Mouse (Mus musculus): ENCODE data around the gene Kdm4b.

Gene Kdm4b

GRCm38 (mm10) chr17:56325450-56326152 lies at the start of gene Kdm4b:
TSS of gene Kdm4b (plus strand) at chr17:56326062.
- DNase-seq (ENCODE audit: low read depth, low spot score), result peak; percentile 97

- peak; percentile 81 for DNase-seq (ENCODE audit: low read depth, low spot score)
Measured at GRCm38 (mm10) chr17:56276643-56277566, 49.0 kb upstream of the Kdm4b start, which contains the start of gene Ticam1. TSS of gene Ticam1 (minus strand) at chr17:56276786.

DNA sequence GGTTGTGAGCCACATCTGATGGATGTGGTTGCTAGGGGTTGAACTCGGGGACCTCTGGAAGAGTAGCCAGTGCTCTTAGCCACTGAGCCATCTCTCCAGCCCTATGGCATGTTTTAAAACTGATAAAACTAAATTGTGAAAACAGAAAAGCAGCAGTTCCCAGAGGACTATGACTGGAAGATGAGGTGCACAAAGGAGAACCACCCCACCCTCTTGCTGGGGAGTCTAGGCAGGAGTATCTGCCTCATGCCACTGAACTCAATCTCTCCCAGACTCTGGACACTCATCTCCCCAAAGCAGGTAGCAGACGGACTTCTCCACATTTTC lies 48.3 kb upstream of the Kdm4b start:
- DNase-seq (ENCODE audit: low read depth, low spot score), result no peak

DNA sequence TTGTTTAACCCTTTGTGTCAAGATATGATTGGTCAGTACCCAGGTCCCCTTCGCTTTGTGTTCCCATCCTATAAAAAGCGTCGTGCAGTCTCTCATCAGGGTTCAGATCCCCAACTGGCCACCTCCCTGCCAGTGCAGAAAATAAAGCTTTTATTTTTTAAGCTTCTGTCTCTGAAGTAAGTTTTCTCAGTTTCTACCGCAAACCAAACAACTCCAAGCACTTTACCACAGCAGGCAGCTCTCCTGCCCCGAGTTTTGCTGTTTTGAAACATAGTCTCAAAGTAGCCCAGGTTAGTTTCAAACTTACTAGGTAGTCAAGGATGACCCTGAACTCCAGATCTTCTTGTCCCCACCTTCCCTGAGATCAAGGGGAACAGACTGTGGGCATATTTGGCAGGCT lies 47.5 kb upstream of the Kdm4b start:
- DNase-seq (ENCODE audit: low read depth, low spot score), result no peak

- no peak for DNase-seq (ENCODE audit: low read depth, low spot score)
Measured at GRCm38 (mm10) chr17:56279481-56280155, 46.2 kb upstream of the Kdm4b start.

DNA sequence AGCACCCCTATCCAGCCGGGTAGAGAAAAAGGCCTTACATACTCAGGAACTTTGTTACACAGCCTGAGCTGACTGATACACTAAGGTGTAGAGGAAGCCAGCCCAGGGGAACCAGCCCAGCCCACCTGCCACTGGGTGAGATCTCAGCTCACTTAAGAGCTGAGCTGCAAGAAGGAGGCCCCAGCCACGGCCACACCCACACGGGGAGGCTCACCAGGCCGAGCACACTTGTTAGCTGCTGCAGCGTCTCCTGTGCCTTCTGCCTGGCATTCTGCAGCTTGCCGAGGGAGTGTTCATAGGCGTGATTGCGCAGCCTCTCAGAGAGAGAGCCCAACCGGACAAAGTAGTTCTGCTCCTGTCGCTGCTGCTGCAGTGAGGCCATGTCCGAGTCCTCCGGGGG lies 44.7 kb upstream of the Kdm4b start:
- DNase-seq (ENCODE audit: low read depth, low spot score), result no peak

- no peak for DNase-seq (ENCODE audit: low read depth, low spot score)
Measured at GRCm38 (mm10) chr17:56282802-56283201, 43.1 kb upstream of the Kdm4b start.

- DNase-seq (ENCODE audit: low read depth, low spot score), result no peak
Measured at GRCm38 (mm10) chr17:56283316-56283715, 42.5 kb upstream of the Kdm4b start.

DNA sequence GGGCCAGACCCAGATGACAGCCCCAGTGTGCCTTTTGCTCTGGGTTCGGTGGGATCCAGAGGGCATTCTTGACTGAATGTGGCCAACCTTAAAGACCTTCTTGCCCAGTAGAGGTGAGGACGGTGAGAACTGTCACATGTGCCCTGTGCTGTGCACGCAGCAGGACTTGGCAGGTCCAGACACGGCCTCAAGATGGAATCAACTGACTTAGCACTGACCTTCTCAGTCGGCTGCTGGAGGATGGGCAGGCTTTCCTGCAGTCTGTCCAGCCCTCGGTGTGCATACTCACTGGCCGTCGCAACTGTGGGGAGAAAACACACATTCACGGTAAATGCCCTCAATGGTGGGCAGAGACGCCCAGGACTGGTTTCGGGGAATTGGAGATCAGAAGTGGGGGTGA lies 39.9 kb upstream of the Kdm4b start:
- DNase-seq (ENCODE audit: low read depth, low spot score), result no peak

DNA sequence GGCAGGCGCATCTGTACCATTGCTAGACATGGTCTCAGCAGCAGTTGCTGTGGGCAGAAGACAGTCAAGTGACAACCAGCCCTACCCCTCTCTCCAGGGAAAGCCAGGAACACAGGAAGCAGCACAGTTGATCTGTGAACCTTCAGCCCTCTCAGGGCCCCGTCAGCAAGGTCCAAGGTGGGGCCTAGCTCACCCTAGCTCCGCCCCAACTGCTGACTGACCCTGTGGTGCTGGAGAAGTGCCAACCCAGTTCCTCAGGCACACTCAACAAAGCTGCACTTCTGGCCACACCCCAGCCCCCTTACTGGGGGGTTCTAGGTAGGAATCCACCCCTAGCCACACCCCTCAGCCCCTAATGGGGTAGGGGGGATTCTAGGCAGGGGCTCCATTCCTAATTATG lies 38.0 kb upstream of the Kdm4b start:
- no peak for DNase-seq (ENCODE audit: low read depth, low spot score)

DNA sequence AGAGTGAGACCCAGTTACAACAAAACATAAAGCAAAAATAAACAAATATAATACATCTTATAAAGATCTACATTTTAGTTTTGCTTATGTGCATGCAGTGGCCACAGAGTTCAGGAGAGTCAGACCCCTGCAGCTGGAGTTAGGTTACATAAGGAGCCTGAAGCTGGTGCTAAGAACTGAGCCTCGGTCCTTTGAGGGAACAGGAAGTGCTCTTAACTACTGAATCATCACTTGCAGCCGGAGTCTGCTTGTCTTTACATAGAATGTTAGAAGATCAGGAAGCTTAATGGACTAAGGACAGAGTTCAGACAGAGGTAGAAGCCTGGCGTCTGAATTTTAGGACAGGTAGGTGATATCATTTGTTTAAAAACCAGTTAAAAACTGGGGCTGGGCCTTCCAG lies 37.0 kb upstream of the Kdm4b start:
- DNase-seq (ENCODE audit: low read depth, low spot score), result no peak

- no peak for DNase-seq (ENCODE audit: low read depth, low spot score)
Measured at GRCm38 (mm10) chr17:56289371-56290331, 36.2 kb upstream of the Kdm4b start.

DNA sequence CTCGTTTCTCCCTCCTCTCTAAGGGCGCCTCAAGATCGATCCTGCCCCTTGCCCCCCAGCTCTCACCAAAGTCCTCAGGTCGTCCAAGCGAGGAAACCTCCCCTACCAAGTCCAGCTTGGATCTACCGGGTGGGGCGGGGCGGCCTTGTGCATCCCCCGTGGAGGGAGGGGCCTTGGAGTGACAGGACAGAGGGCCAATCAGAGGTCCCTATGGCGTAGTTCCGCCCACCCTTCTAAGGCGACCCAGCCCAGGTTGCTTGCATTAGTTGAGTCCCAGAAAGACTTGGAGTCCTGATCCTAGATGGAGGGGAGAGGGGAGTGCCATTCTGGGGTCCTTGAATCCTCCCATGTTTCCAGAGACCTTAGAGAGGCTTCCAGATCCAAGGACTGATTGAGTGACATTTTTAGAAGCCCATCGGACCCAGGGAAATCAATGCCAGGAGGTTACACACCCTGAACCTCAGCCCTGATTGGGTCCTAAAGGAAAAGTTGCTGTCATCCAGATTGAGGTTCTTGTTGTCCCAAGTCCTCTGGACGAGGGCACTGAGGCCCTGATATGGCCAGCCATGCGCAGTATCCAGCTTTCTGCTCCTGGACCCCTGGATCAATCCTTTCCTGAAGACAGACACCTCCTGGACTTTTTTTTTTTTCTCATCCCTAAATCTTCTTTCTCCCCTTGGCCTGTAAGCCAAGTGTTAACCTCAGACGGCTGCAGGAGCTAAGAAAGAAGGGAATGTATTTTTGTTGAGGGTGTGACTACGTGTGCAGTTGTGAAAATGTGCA lies 35.3 kb upstream of the Kdm4b start:
- DNase-seq (ENCODE audit: low read depth, low spot score), result no peak

DNA sequence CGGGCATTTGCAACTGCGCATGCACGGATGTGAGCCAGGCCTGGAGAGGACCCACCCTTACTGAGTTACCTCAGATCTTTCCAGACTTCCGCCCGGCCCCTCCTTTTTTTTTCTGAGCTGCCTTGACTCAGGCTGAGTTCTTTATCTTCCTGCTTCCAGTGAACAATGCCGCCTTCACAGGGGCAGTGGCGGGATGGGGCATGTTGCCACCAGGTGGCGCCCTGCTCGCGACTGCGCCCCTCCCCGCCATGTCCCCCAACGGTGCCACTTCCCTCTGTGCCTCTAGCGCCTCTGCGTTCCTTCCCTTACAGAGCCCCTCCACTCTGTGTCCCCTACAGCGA lies 34.7 kb upstream of the Kdm4b start:
- DNase-seq (ENCODE audit: low read depth, low spot score), result no peak

- DNase-seq (ENCODE audit: low read depth, low spot score), result no peak
Measured at GRCm38 (mm10) chr17:56291826-56292475, 33.9 kb upstream of the Kdm4b start.

DNA sequence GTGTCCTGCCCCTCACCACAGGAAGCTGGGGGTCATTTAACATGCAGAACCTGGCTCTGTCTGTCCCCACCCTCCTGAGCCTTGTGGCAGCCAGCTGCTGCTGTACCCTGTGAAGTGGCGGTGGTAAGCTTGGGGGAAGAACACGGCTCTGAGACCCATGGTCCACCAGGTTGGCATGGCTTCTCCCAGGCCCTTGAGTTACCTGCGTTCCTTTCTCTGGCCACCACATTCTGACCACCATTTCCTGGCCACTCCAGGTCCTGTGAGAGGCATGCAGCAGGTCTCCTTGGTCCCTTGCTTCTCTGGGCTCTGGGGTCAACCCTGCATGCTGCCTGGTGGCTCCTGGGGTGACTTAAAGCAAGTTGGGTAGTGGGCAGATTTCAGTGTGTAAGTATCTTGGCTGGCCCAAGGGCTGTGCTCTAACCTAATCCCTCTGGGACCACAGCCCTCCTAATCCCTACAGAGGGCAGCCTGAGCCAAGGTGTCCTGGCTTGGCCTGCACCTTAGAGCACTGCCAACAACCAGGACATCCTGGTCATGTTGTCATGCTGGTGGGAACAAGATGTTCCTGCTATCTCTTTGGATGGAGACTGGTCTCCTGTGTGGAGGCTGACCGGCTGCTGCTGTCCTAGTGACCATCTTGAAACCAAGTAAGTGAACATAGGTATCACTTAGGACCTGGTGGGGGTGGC lies 33.2 kb upstream of the Kdm4b start, which contains the start of gene Plin3:
Gene Plin3, minus strand, starts transcription at position 343 of the 692 bp plus-strand sequence.
- DNase-seq (ENCODE audit: low read depth, low spot score), result no peak

GRCm38 (mm10) chr17:56293291-56293690 lies 32.6 kb upstream of the Kdm4b start:
- no peak for DNase-seq (ENCODE audit: low read depth, low spot score)

DNA sequence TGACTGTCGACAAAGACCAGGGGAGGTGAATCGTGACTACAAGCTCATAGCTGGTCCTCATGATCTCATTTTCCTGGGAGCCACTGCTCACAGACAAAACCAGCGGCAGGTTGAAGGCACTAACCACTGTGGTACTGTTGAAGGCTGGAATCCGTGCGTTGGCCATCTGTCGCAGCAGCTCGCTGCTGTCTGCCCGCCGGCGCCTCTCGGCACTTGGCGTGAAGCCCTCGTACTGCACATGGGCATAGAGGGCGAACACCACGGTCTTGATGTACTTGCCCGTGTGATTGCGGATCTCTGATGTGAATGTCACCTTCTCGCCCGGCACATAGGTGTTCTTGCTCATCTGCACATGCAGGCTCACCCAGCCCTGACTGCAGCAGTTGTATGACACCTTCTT lies 31.6 kb upstream of the Kdm4b start:
- DNase-seq (ENCODE audit: low read depth, low spot score), result no peak

DNA sequence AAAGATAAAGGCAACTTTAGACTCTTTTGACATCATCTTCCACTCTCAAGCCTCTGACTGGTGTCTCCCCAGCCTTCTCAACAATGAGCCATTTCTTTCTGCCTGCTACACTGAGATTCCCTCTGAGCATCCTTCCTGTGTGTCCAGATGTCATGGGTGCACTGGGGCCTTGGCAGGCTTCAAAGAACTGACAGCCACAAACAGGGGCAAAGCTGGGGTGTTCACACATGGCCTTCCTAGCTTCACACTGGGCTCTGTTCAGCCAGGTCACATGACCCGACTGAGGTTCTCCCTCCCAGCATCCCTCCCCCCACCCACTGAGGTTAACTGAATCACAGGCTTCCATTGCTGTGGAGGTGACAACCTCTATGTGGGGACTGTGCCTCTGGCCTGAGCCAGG lies 29.7 kb upstream of the Kdm4b start:
- DNase-seq (ENCODE audit: low read depth, low spot score), result no peak

All from retina, adult 2 months (tissue).